Mouse (Mus musculus) embryonic facial prominence, embryonic 14.5 days (tissue): Measurements from ENCODE around the gene Pigx. TPM values are rescaled to one million over a fixed set of nuclear protein-coding genes. Genes with fewer than 3 reads are reported as not detected.
A peak's percentile ranks its signal among the peaks of the same experiment; 100 is the strongest.

Experiments used
- ATAC-seq: fragments of 200-750 bp; cut with Nextera tagmentation; 2 replicates; pipeline ENCODE4 v1.8.0; 2017; ENCODE audit warnings: low read depth, moderate number of reproducible peaks, moderate TSS enrichment
- DNase-seq: peaks from one replicate; pipeline ENCODE4 v3.0.0-alpha.2; 2015; ENCODE audit warnings: low spot score
- H3K27ac ChIP-seq: fragments of 300-500 bp; sonication (generic); replicated peaks from 2 replicates; pipeline ENCODE4 v1.5.1; 2014; ENCODE audit warnings: low read depth, mild to moderate bottlenecking, low read length, moderate library complexity
- H3K27me3 ChIP-seq: fragments of 300-500 bp; sonication (generic); replicated peaks from 2 replicates; pipeline ENCODE4 v1.6.1; 2014; ENCODE audit warnings: low read length; ENCODE audit not compliant: control insufficient read depth, insufficient read depth
- H3K36me3 ChIP-seq: fragments of 300-500 bp; sonication (generic); 2 replicates; pipeline ENCODE4 v1.6.1; 2014; ENCODE audit warnings: low read length, mixed read lengths; ENCODE audit not compliant: control insufficient read depth, insufficient read depth
- H3K4me1 ChIP-seq: fragments of 300-500 bp; sonication (generic); 2 replicates; pipeline ENCODE4 v1.6.1; 2014; ENCODE audit warnings: antibody characterized with exemption, low read length; ENCODE audit not compliant: control insufficient read depth, insufficient read depth
- H3K4me2 ChIP-seq: fragments of 300-500 bp; sonication (generic); 2 replicates; pipeline ENCODE4 v1.6.1; 2014; ENCODE audit warnings: low read depth, mild to moderate bottlenecking, low read length, moderate library complexity, mixed read lengths
- H3K4me3 ChIP-seq: fragments of 300-500 bp; sonication (generic); 2 replicates; pipeline ENCODE4 v1.5.1; 2014; ENCODE audit warnings: low read depth, mild to moderate bottlenecking, low read length
- H3K9ac ChIP-seq: fragments of 300-500 bp; sonication (generic); 2 replicates; pipeline ENCODE4 v1.6.1; 2014; ENCODE audit warnings: low read depth, mild to moderate bottlenecking, low read length, moderate library complexity, mixed read lengths
- H3K9me3 ChIP-seq: fragments of 300-500 bp; sonication (generic); 2 replicates; pipeline ENCODE4 v1.6.1; 2016; ENCODE audit warnings: low read length; ENCODE audit not compliant: control insufficient read depth
- WGBS: fragments of 180-500 bp; shearing (Covaris S2); extraction: QIAGEN DNeasy Blood & Tissue Kit; methylation state at CpG from one replicate; pipeline ENCODE4 v1.1.7; 2014; 5-methylcytosine and 5-hydroxymethylcytosine counted together
- polyA plus RNA-seq: library from polyadenylated mRNA; unstranded; fragments of >200 nt; fragmentation: Nextera tagmentation; extraction: Ambion mirVana; gene quantifications from 2 replicates; pipeline ENCODE4 v1.2.1, GENCODE M21; 2014

Gene Pigx
- 88.2 and 92.4 TPM in 2 replicates for polyA plus RNA-seq

GRCm38 (mm10) chr16:32099638-32100150, at the start of gene Pigx, which contains the start of gene Cep19:
Gene Pigx (minus strand): TSS chr16:32099740.
Gene Cep19 (plus strand): TSS chr16:32099800.
- ATAC-seq, result peak; percentile 97
- peaks cover 10% of the 10 kb centered on the region for H3K4me1 ChIP-seq
- H3K36me3 ChIP-seq, result peaks cover 33% of the 10 kb centered on the region
- H3K4me2 ChIP-seq, result peak within 1 kb of the TSS; percentile 73
- DNase-seq, result peak; percentile 94
- peak within 1 kb of the TSS; percentile 83 for H3K27ac ChIP-seq
- H3K9me3 ChIP-seq, result no peaks in the 10 kb centered on the region
- H3K27me3 ChIP-seq, result no peaks in the 10 kb centered on the region
- peak within 1 kb of the TSS; percentile 93 for H3K9ac ChIP-seq
- WGBS, result under 1% methylated on average over 20 of the region's 34 CpGs
- peak within 1 kb of the TSS; percentile 99 for H3K4me3 ChIP-seq

DNA sequence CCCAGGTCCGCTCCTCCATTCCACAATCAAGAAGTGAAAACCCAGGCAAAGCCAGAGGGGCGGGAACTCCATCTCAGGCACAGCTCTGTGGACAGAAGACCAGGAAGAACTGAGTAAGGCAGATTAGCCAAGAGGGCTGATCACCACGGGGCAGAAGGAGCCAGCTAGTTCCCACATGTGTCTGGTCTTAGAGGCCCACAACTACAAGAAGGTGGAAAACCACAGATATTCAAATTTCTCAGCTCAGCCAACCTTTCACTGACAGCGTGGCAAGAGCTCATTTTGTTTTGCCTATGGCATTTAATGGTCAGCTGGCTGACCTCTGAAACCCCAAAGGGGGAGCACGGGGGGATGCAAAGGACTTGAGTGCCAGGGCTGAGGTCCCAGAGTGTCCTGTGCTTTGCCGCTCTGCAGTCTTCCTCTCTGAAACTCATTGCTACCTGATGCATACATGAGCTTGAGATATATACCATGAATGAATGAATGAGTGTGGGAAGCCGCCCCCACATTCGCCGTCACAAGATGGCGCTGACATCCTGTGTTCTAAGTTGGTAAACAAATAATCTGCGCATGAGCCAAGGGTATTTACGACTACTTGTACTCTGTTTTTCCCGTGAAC, 48.2 kb upstream of the Pigx start:
- no peak overlapping the region for H3K27ac ChIP-seq
- DNase-seq (no peak), ATAC-seq (0 out of 2 replicates have a peak, but pooled peaks have one; percentile 37)
- 64% methylated on average over 10 of the region's 13 CpGs for WGBS
- H3K4me1 ChIP-seq, result no peaks in the 10 kb centered on the region
- H3K9me3 ChIP-seq, result peaks cover 6% of the 10 kb centered on the region; the same call in 1 of the 2 replicates
- no peaks in the 10 kb centered on the region for H3K27me3 ChIP-seq
- no peak overlapping the region for H3K9ac ChIP-seq
- H3K4me3 ChIP-seq, result no peak overlapping the region
- peak overlapping the region; percentile 35; the same call in 1 of the 2 replicates for H3K4me2 ChIP-seq
- H3K36me3 ChIP-seq, result 0 out of 2 replicates have a peak, but pooled peaks cover 3% of the 10 kb centered on the region

GRCm38 (mm10) chr16:32144592-32144991, 45.1 kb upstream of the Pigx start:
- 92% methylated on average over 17 of the region's 17 CpGs for WGBS

GRCm38 (mm10) chr16:32143766-32144165, 44.2 kb upstream of the Pigx start:
- H3K4me2 ChIP-seq, result no peak overlapping the region
- no peak overlapping the region for H3K4me3 ChIP-seq
- H3K4me1 ChIP-seq, result no peaks in the 10 kb centered on the region
- H3K9ac ChIP-seq, result no peak overlapping the region
- WGBS, result 95% methylated on average over 10 of the region's 15 CpGs
- H3K27ac ChIP-seq, result no peak overlapping the region
- no peaks in the 10 kb centered on the region for H3K27me3 ChIP-seq
- 0 out of 2 replicates have a peak, but pooled peaks cover 4% of the 10 kb centered on the region for H3K36me3 ChIP-seq
- DNase-seq (no peak), ATAC-seq (no peak)
- H3K9me3 ChIP-seq, result peaks cover 6% of the 10 kb centered on the region; the same call in 1 of the 2 replicates

More at GRCm38 (mm10) chr16:32144592-32144991, 45.1 kb upstream of the Pigx start:
- DNase-seq (no peak), ATAC-seq (no peak)
- Histone ChIP-seq H3K4me1 (no peaks in the 10 kb centered on the region), H3K9ac (no peak overlapping the region), H3K4me2 (no peak overlapping the region), H3K9me3 (peaks cover 6% of the 10 kb centered on the region; the same call in 1 of the 2 replicates), H3K27ac (no peak overlapping the region), H3K27me3 (no peaks in the 10 kb centered on the region), H3K36me3 (0 out of 2 replicates have a peak, but pooled peaks cover 4% of the 10 kb centered on the region), H3K4me3 (no peak overlapping the region)

DNA sequence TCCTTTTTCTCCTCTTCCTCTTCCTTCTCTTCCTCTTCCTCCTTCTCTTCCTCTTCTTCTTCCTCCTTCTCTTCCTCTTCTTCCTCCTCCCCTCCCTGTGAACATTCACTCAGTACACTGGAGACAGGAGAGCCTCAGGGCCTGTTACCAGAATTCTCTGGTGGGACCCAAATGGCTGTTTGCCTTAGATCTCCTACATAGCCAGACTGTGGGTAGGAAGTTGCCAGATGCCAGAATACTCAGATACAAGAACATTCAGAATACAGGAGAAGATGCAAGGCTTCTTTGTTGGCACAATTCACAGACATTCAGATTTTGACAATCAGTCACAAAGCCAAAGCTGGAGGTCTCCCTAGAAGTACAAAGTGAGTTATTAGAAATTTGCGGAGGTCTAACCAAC, 39.4 kb upstream of the Pigx start:
- H3K27ac ChIP-seq, result no peak overlapping the region
- no peak overlapping the region for H3K4me3 ChIP-seq
- H3K36me3 ChIP-seq, result 0 out of 2 replicates have a peak, but pooled peaks cover 4% of the 10 kb centered on the region
- DNase-seq (no peak), ATAC-seq (no peak)
- 0 out of 2 replicates have a peak, but pooled peaks cover under 1% of the 10 kb centered on the region for H3K9me3 ChIP-seq
- 83% methylated on average over 1 of the region's 1 CpGs for WGBS
- H3K4me2 ChIP-seq, result no peak overlapping the region
- no peak overlapping the region for H3K9ac ChIP-seq
- H3K4me1 ChIP-seq, result no peaks in the 10 kb centered on the region
- no peaks in the 10 kb centered on the region for H3K27me3 ChIP-seq

GRCm38 (mm10) chr16:32135842-32136357, 36.4 kb upstream of the Pigx start:
- Histone ChIP-seq H3K36me3 (no peaks in the 10 kb centered on the region), H3K4me3 (no peak overlapping the region), H3K4me1 (no peaks in the 10 kb centered on the region), H3K27me3 (no peaks in the 10 kb centered on the region), H3K9me3 (no peaks in the 10 kb centered on the region), H3K4me2 (no peak overlapping the region), H3K27ac (no peak overlapping the region), H3K9ac (no peak overlapping the region)
- no peak for ATAC-seq
- 77% methylated on average over 7 of the region's 7 CpGs for WGBS
- DNase-seq, result no peak

DNA sequence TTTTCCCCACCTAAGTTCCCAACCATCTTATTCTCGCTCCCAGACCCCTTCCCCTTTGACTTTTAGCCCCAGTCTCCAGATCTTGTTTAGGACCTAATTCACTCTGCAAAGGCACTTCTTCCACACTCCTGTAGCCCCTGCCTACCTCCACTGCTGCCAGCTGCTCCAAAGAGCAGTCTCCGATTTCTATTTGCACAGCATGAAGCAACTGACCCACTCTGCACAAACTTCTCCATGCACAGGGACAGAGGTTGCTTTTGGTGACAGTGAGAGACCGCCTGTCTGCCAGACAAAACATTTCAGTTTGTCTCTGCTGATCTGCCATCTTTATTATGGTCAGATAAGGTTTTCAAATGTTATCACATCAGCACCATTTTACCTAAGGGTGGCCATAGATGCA, 33.6 kb upstream of the Pigx start:
- H3K4me2 ChIP-seq, result no peak overlapping the region
- no peak overlapping the region for H3K27ac ChIP-seq
- H3K9ac ChIP-seq, result no peak overlapping the region
- ATAC-seq (no peak), DNase-seq (no peak)
- H3K36me3 ChIP-seq, result no peaks in the 10 kb centered on the region
- no peaks in the 10 kb centered on the region for H3K9me3 ChIP-seq
- no peak overlapping the region for H3K4me3 ChIP-seq
- 85% methylated on average over 3 of the region's 3 CpGs for WGBS
- H3K27me3 ChIP-seq, result no peaks in the 10 kb centered on the region
- no peaks in the 10 kb centered on the region for H3K4me1 ChIP-seq

- Histone ChIP-seq H3K36me3 (no peaks in the 10 kb centered on the region), H3K9me3 (no peaks in the 10 kb centered on the region), H3K9ac (no peak overlapping the region), H3K4me2 (0 out of 2 replicates have a peak overlapping the region, but pooled peaks have one; percentile 15), H3K4me1 (no peaks in the 10 kb centered on the region), H3K4me3 (no peak overlapping the region), H3K27ac (no peak overlapping the region), H3K27me3 (no peaks in the 10 kb centered on the region)
- ATAC-seq (no peak), DNase-seq (peak; percentile 45)
- WGBS, result 63% methylated on average over 16 of the region's 16 CpGs
Observed at GRCm38 (mm10) chr16:32130190-32130826, 30.8 kb upstream of the Pigx start.
